Mouse (Mus musculus): Measurements from ENCODE around the gene Gm10058.
"Not testable (repeated sequence)": the region's sequence is repeated elsewhere in the genome, so short reads cannot be mapped to it uniquely, and the experiment has no call there.

Gene Gm10058

DNA sequence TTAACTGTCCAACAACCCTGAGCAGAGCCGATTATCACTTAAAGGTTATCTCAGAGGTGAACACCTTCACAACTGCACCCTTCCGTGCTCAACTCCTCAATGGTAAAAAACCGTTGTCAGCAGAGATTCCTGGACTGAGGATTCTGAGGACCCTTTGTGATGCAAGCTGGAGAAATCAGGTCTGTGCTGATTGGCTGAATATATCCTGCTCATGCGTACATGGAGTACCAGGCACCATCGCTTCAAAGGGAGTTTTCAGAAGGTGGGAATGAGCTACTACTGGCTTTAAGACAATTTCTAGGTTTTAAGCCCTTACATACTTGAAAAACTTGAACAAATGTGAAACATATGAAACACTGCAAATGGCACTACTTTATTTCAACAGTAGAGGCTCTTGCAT is at the start of gene Gm10058:
TSS of gene Gm10058 (minus strand) at position 101 of the 400 bp plus-strand sequence.
- not testable (repeated sequence) for DNase-seq (ENCODE audit: low spot score)

Data from retina, embryonic 14.5 days (tissue).